Mouse (Mus musculus): ENCODE results near the gene Smyd4. TPM values are rescaled to one million over a fixed set of nuclear protein-coding genes. Genes with fewer than 3 reads are reported as not detected.

Gene Smyd4
- total RNA-seq (2014; rRNA removed) (12.7 and 14.1 TPM in 2 replicates), polyA plus RNA-seq (2015; fragmentation: Nextera tagmentation; extraction: Ambion mirVana) (17.1 and 17.7 TPM in 2 replicates)

DNA sequence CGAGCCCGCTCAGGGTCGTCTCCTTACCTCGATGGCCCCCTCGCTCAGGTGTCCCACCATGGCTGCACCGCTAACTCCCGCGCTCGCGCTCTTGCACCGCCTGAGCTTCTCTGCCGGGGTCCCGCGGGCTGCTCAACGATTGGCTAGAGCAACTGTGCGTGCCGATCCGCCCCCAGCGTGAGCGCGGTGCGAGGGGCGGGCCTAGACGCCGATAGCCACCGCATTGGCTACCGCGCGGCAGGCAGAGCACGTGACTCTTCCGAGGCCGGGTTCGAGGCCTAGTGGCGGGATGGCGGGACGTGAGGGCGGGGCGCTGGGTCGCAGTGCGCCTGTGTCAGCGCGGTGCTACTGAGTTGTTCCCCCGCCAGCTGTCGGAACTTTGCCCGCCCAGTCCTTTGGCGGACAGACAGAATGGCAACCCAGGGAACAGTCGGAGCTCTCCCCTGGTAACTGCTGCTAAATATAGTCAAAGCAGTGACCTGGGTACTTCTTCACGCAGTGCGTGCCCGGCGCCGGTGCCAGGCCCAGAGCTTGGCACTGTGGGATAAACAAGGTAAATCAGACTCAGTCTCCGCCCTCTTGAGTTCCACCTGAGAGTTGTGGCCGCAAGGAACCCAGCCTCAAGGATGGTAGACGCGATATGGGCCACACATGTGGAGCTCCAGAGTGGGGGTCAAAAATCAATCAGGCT, at the start of gene Smyd4, which contains the start of gene Rpa1:
Smyd4 (plus strand) TSS at position 235 of the 691 bp plus-strand sequence.
Rpa1 (minus strand) TSS at position 126 of the 691 bp plus-strand sequence.
- Histone ChIP-seq H3K4me2 (ENCODE audit: low read depth, low read length) (peak within 1 kb of the TSS; percentile 64), H3K9me3 (ENCODE audit: low read length) (no peaks in the 10 kb centered on the region), H3K9ac (replicated peaks; ENCODE audit: low read length) (peak within 1 kb of the TSS; percentile 50), H3K27me3 (ENCODE audit: insufficient read depth, low read length) (no peaks in the 10 kb centered on the region), H3K4me3 (ENCODE audit: low read length) (peak within 1 kb of the TSS; percentile 68), H3K36me3 (ENCODE audit: insufficient read depth, low read length) (no peaks in the 10 kb centered on the region), H3K27ac (peak within 1 kb of the TSS; percentile 46; the same call in 1 of the 2 replicates), H3K4me1 (ENCODE audit: insufficient read depth, low read length) (no peaks in the 10 kb centered on the region; the same call in 1 of the 2 replicates)
- DNase-seq (ENCODE audit: low spot score) = peak; percentile 98
- TF ChIP-seq CTCF (IDR thresholded peaks at IDR 0.05; ENCODE audit: low read depth) = no peak; the same call in 1 of the 2 replicates
- 1% methylated on average over 56 of the region's 56 CpGs for WGBS
- peak; percentile 100 for ATAC-seq

DNA sequence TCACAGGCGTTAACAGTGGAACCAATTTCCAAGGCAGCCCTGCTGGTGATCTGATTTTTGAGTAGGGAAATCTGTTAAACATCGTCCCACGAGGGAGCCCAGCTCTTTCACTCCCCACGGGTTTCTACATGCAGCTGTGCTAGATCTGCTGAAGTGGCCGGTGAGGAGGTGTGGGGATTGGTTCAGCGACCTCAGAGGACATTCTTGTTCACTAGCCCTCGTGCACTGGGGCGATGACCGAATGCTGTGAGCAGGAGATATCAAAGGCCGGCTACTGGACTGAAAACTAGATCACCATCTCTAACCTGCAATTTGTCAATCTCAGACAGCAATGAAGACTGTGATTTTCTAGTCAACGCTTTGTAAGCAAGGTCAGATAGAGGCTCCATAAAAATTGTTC, 49.7 kb upstream of the Smyd4 start:
- H3K9ac ChIP-seq (replicated peaks; ENCODE audit: low read length) = no peak overlapping the region
- H3K4me2 ChIP-seq (ENCODE audit: low read depth, low read length) = no peak overlapping the region
- 47% methylated on average over 11 of the region's 11 CpGs for WGBS
- H3K36me3 ChIP-seq (ENCODE audit: insufficient read depth, low read length) = peaks cover 12% of the 10 kb centered on the region; the same call in 1 of the 2 replicates
- H3K27ac ChIP-seq = no peak overlapping the region
- no peak for TF ChIP-seq CTCF (IDR thresholded peaks at IDR 0.05; ENCODE audit: low read depth)
- no peaks in the 10 kb centered on the region for H3K9me3 ChIP-seq (ENCODE audit: low read length)
- no peaks in the 10 kb centered on the region for H3K4me1 ChIP-seq (ENCODE audit: insufficient read depth, low read length)
- ATAC-seq (no peak), DNase-seq (ENCODE audit: low spot score) (no peak)
- H3K27me3 ChIP-seq (ENCODE audit: insufficient read depth, low read length) = no peaks in the 10 kb centered on the region
- H3K4me3 ChIP-seq (ENCODE audit: low read length) = no peak overlapping the region

DNA sequence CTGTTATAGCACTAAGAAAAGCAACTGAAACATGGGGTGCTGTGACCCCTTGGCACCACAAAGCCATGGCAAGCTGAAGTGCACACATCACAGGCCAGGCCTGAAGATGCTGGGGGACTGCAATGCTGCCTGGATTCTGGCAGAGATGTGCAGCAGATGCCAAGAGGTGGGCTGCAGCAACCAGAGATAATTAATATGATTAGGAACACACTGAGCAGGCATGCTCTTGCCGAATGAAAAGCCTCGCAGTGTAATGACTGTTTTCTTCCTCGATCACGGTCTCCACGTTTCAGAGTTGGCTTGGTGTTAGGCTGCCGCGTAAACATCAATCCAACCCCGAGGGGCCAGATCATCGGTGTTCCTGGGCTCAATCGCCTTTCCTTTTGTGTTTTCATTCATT, 48.4 kb upstream of the Smyd4 start:
- ATAC-seq = no peak
- Histone ChIP-seq H3K4me3 (ENCODE audit: low read length) (no peak overlapping the region), H3K4me2 (ENCODE audit: low read depth, low read length) (no peak overlapping the region), H3K9ac (replicated peaks; ENCODE audit: low read length) (no peak overlapping the region), H3K27me3 (ENCODE audit: insufficient read depth, low read length) (no peaks in the 10 kb centered on the region), H3K4me1 (ENCODE audit: insufficient read depth, low read length) (no peaks in the 10 kb centered on the region), H3K9me3 (ENCODE audit: low read length) (no peaks in the 10 kb centered on the region), H3K36me3 (ENCODE audit: insufficient read depth, low read length) (peaks cover 12% of the 10 kb centered on the region; the same call in 1 of the 2 replicates), H3K27ac (peak overlapping the region; percentile 20; the same call in 1 of the 2 replicates)
- no peak for TF ChIP-seq CTCF (IDR thresholded peaks at IDR 0.05; ENCODE audit: low read depth)
- WGBS = 42% methylated on average over 10 of the region's 10 CpGs
- DNase-seq (ENCODE audit: low spot score) = peak; percentile 42

DNA sequence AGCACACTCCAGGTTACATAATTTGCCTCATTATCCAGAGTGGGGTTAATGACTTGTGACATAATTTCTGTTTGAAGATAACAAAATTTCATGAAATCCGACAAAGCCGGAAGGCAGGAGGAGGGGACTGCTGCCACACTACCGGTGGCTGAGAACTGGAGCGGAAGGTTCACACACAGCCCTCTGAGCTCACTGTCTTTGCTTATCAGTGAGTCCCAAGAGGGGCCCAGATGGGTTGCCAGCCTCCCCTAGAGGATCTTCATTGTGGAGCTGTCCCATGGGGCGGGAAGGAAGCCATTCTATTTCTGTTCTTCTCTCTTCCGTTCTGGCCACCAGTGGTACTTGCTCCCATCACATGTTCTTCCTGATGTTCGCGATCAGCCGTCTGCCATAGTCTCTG, 47.3 kb upstream of the Smyd4 start:
- no peak for DNase-seq (ENCODE audit: low spot score)
- Histone ChIP-seq H3K4me2 (ENCODE audit: low read depth, low read length) (no peak overlapping the region), H3K27ac (no peak overlapping the region), H3K4me3 (ENCODE audit: low read length) (no peak overlapping the region), H3K4me1 (ENCODE audit: insufficient read depth, low read length) (no peaks in the 10 kb centered on the region), H3K27me3 (ENCODE audit: insufficient read depth, low read length) (no peaks in the 10 kb centered on the region), H3K36me3 (ENCODE audit: insufficient read depth, low read length) (peaks cover 16% of the 10 kb centered on the region; the same call in 1 of the 2 replicates), H3K9ac (replicated peaks; ENCODE audit: low read length) (no peak overlapping the region), H3K9me3 (ENCODE audit: low read length) (no peaks in the 10 kb centered on the region)
- no peak for ATAC-seq
- no peak for TF ChIP-seq CTCF (IDR thresholded peaks at IDR 0.05; ENCODE audit: low read depth)
- 71% methylated on average over 9 of the region's 9 CpGs for WGBS

DNA sequence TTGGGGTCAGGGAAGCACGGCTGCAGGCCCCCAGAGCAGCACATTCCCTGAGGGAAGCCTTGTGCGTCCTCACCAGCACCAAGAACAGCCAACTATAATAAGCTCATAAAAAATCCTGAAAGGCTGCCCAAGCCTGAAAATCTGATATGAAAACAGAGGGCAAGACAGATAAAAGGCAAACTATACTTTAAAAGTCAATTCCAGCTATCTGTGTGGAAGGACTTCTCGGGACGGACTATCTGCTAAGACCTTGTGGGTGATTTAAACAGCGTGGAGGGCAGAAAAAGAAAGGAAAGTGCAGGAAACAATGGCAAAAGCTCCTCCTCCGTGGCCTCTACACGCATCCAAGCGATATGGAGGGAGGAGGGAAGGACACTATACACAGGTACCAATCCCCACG, 43.4 kb upstream of the Smyd4 start:
- H3K9me3 ChIP-seq (ENCODE audit: low read length) = no peaks in the 10 kb centered on the region
- no peak overlapping the region for H3K4me2 ChIP-seq (ENCODE audit: low read depth, low read length)
- H3K4me1 ChIP-seq (ENCODE audit: insufficient read depth, low read length) = no peaks in the 10 kb centered on the region
- DNase-seq (ENCODE audit: low spot score) (no peak), ATAC-seq (no peak)
- H3K9ac ChIP-seq (replicated peaks; ENCODE audit: low read length) = no peak overlapping the region
- WGBS = 81% methylated on average over 9 of the region's 9 CpGs
- H3K4me3 ChIP-seq (ENCODE audit: low read length) = no peak overlapping the region
- H3K27ac ChIP-seq = no peak overlapping the region
- H3K36me3 ChIP-seq (ENCODE audit: insufficient read depth, low read length) = peaks cover 31% of the 10 kb centered on the region
- no peak for TF ChIP-seq CTCF (IDR thresholded peaks at IDR 0.05; ENCODE audit: low read depth)
- no peaks in the 10 kb centered on the region for H3K27me3 ChIP-seq (ENCODE audit: insufficient read depth, low read length)

DNA sequence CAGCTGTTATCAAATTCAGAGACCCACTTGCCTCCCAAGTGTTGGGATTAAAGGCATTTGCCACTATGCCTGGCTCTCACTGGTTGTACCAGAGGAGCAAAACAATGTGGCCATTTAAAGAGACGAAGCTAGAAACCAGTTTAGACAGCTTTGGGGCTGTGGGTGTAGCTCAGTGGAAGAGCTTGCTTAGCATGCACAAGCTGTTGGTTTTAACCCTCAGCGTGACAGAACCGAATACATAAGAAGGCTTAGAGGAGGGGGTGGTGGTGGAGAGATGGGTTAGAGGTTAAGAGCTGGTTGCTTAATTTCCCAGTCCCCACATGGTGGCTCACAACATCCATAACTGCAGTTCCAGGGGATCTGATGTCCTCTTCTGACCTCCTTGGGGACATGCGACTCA, 39.6 kb upstream of the Smyd4 start:
- no peak for TF ChIP-seq CTCF (IDR thresholded peaks at IDR 0.05; ENCODE audit: low read depth)
- WGBS = 79% methylated on average over 4 of the region's 4 CpGs
- Histone ChIP-seq H3K4me2 (ENCODE audit: low read depth, low read length) (no peak overlapping the region), H3K27me3 (ENCODE audit: insufficient read depth, low read length) (no peaks in the 10 kb centered on the region), H3K4me3 (ENCODE audit: low read length) (no peak overlapping the region), H3K4me1 (ENCODE audit: insufficient read depth, low read length) (no peaks in the 10 kb centered on the region), H3K9ac (replicated peaks; ENCODE audit: low read length) (no peak overlapping the region), H3K27ac (no peak overlapping the region), H3K9me3 (ENCODE audit: low read length) (no peaks in the 10 kb centered on the region), H3K36me3 (ENCODE audit: insufficient read depth, low read length) (peaks cover 42% of the 10 kb centered on the region)
- no peak for DNase-seq (ENCODE audit: low spot score)
- peak; percentile 21; the same call in 1 of the 2 replicates for ATAC-seq

DNA sequence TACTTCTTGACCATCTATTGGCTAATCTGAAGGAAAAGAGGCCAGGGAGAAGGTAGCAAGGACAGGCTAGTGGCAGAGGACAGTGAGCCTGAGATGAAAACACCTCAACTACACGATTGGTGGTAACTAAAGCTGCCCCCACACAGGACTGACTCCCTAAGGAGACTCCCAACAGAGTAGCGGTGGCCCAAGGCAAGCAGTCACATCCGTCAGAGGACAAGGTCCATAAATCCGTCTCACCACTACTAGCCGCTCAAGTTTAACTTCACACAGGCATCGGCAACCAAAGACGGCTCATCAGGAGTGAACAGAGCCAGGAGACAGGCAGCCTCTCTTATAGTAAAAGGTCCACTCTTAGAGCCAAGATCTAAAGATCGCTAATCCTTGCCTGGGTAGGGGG, 37.4 kb upstream of the Smyd4 start:
- Histone ChIP-seq H3K4me3 (ENCODE audit: low read length) (no peak overlapping the region), H3K9me3 (ENCODE audit: low read length) (no peaks in the 10 kb centered on the region), H3K4me2 (ENCODE audit: low read depth, low read length) (no peak overlapping the region), H3K36me3 (ENCODE audit: insufficient read depth, low read length) (peaks cover 50% of the 10 kb centered on the region), H3K4me1 (ENCODE audit: insufficient read depth, low read length) (no peaks in the 10 kb centered on the region), H3K9ac (replicated peaks; ENCODE audit: low read length) (no peak overlapping the region), H3K27ac (no peak overlapping the region), H3K27me3 (ENCODE audit: insufficient read depth, low read length) (no peaks in the 10 kb centered on the region)
- DNase-seq (ENCODE audit: low spot score) = no peak
- ATAC-seq = no peak
- WGBS = 94% methylated on average over 8 of the region's 8 CpGs
- no peak for TF ChIP-seq CTCF (IDR thresholded peaks at IDR 0.05; ENCODE audit: low read depth)

All from hindbrain, postnatal 0 days (tissue).